Mouse (Mus musculus) kidney, adult 11 months (tissue): ENCODE measurements around the gene Ganab.

Source experiments
- DNase-seq: peaks from one replicate; pipeline ENCODE4 v3.0.0; 2022

Ganab gene

DNA sequence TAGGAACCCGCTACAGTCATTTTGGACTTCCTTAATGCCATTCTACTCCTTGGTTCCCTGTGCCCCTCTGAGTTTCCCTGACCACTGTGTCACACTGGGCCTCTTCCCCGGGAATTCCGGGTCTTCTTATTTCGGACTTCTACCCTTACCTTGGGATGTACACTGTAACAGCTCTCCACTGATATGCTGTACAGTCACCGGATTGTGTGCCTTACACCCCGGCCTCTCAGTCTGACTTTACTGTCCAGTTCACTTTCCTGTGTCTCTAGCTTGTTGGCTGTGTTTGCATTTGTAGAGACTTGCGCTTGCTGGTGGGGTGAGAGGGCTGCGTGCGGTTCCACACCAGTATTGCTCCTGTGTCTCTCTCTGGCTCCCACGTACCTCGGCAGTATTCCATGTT, 32.2 kb downstream of the Ganab start:
- DNase-seq: no peak

DNA sequence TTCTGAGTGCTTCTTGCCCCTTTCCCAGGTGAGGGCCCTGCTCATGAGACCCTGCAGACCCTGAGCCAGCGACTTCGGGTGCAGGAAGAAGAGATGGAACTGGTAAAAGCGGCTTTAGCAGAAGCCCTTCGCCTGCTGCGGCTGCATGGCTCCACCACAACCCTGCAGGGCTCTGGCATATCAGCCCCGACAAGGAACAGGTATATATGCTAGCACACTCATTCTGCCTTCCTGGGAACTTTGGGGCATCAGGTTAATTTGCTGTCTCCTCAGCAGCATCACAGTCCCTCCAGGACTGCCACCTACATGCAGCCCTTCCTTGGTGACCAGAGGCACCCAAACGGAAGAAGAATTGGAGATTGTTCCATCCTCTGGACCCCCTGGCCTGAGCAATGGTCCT, 32.9 kb downstream of the Ganab start:
- DNase-seq: no peak

DNA sequence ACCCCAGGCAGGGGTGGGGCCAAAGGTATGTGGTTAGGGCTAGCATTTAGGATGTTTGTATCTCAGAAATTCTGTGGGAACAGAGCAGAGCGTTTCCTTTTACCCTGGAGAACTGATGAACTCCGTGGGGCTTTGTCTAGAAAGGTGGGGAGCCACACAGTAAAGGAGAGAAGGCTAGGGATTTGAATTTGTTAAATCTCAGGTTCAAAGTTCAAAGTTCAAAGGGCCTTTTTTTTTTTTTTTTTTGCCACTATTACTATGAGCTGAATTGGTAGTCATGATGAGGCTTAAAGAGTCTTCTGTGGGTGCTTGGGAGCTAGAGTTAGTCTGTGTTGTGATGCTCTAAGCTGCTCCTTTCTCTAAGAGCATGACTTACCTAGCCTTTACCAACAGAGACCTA, 38.9 kb downstream of the Ganab start:
- DNase-seq: no peak

DNA sequence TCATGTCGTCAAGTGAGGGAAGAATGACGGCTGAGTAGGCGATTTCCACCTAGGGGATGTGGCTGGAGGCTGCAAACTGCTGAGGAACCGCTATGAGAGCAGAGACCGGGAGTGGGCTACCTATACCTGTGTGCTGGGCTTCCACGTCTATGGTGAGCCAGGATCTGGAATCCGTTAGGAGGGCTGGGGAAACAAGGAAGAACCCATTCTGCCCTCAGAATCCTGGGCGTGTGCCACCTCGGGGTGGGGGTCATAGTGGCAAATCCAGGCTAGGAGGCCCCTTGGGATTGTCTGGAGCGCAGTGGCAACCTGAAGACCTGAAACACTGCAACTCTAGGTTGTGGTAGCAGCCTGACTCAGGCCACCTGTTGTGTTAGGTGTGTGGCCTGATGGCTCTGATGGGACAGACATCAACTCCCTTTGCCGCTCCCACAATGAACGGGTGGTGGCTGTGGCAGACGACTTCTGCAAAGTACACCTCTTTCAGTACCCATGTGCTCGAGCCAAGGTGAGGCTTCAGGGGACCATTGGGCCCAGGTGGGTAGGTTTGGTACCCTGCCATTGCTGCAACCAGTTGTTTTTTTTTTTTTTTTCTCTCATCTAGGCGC, 42.8 kb downstream of the Ganab start:
- no peak for DNase-seq

DNA sequence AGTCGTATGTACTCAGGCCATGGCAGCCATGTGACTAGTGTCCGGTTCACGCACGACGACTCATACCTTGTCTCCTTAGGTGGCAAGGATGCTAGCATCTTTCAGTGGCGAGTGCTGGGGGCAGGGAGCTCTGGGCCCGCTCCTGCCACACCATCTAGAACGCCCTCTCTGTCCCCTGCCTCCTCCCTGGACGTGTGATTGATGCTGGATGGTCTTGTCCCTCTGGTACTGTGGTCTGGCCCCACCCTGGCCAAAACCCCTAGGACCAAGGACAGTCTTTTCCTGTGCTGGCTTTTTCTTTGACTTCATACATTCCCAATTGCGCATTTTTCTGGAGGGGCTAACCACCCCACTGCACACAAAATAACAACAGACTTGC, 43.3 kb downstream of the Ganab start:
- DNase-seq: no peak

DNA sequence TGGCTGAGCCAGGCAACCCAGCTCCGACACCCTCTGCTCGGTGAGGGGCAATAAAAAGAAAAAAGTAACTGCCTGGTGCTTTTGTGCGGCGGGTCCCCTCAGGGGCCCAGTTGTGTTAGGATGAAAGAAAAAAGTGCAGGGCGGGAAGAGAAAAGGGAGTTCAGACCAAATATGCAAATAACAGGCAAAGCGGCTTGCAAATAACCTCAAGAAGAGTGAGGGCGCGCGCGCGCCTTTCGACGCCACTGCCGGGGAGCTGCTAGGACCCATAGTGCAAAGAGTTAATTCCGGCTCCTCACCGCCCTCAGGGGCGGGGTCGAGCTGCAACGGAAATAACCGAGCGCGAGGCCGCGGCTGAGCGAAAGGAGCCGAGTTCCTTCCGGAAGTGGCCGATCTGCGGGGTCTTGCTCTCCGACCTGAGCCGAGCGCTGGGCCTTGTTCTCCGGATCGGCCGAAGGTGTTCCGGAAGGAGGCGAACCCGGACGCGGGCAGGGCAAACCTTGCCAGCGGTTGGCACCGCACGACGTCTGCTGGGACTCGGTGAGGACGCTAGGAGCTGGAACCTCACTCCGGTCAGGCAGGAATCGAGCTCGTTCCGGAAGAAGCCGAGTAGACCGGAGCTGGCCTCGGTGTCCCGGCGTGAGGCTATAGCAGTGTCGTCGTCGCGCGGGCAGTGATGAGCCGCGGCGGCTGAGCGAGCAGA, 43.8 kb downstream of the Ganab start, which contains the start of gene Mta2:
TSS of gene Mta2 (plus strand) at position 361 of the 703 bp plus-strand sequence.
- DNase-seq: peak; percentile 95

DNA sequence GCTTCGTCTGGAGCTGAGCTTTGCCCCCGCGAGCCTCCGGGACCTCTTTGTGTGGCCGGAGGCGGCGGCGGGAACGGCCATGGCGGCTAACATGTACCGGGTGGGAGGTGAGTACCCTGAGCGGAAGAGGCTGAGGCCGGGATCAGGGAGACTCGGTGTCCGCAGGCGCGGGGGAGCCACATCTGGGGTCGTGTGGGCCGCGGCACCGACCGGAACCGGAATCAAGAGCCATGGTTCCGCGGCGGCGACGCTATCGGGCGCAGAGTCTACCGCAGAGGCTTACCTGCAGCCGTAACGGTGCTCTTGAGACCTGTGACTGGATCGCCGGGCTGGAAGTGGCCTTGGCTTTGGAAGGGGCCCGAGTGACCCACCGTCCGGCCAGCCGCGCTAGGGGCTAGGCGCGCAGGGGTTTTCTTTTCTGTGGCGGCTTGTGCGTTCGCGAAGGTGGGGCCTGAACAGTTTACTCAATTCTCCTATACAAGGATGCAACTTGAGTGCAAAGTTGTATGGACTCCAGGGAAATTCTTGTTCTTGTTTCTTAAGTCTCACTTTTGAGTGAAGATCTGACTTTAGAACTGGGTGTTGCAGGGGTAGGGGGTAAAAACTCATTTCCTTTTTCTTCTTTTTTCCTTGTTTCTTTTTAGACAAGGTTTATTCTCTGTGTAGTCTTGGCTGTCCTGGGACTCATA, 44.5 kb downstream of the Ganab start:
- DNase-seq: no peak

DNA sequence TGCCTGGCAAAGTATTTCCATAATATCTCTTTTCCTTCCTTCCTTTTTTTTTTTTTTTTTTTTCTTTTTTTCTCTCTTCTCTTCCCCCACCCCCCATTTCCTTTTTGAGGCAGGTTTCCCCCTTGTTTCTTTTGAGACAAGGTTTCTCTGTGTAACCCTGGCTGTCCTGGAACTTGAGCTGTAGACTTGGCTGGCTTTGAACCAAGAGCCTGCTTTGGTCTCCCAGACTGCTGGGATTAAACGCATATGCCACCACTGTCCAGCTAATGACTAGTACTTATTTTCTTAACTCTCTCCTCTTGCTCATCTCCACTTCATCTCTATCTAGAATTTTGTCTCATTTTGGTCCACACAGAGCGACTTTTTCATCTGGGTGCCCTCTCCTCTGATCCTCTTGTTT, 45.2 kb downstream of the Ganab start:
- DNase-seq: no peak

DNA sequence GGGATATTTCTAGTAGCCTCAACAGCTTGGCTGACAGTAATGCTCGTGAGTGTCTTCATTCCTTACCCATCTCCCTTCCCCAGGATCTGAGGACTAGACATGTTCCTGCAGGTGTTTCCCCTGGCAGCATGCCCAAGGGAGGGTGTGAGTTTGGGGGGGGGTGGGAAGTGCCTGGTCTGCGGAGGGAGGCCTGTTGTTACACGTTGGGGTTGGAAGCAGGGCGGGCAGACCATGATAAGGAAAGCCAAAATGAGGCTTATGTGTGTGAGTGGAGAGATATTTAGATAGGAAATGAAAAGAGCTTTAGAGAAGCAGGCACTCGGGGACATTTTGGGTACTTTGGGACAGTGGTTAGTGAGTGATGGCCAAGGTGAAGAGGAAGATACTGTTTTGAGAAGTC, 46.2 kb downstream of the Ganab start:
- DNase-seq: no peak

DNA sequence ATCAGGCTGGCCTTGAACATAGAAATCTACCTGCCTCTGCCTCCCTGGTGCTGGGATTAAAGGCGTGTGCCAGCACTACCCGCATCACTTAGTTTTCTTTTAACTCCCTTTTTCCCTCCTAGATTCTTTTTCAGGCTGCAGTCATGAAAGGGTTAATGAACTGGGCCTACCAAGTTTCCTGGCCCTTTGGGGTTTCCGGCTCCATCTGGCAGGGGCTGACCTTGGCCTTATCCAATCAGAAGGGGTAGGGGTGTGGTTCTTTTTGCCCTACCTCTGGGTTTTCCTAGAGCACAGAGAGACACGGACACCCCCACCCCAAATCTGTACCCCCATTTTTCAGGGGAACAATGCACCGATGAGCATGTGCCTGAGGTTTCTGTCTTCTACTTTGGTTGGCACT, 46.9 kb downstream of the Ganab start:
- peak; percentile 71 for DNase-seq

DNA sequence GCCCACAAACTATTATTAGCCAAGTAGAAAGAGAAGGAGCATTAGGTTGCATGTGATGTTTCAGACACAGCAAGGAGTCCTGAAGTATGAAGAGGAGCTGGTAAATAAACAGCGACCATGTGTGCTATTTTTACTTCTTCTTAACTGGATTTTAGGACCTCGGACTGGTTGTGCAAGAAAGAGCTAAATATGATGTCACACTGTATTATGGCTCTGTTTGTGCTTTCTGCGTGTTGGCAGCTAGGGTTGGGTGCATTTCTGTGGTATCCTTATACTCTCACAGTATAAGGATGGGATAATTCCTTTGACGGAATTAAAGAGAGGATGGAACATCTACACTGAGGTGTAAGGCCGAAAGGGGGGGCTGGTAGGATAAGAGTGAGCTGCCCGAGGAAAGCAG, 47.4 kb downstream of the Ganab start:
- DNase-seq: no peak

DNA sequence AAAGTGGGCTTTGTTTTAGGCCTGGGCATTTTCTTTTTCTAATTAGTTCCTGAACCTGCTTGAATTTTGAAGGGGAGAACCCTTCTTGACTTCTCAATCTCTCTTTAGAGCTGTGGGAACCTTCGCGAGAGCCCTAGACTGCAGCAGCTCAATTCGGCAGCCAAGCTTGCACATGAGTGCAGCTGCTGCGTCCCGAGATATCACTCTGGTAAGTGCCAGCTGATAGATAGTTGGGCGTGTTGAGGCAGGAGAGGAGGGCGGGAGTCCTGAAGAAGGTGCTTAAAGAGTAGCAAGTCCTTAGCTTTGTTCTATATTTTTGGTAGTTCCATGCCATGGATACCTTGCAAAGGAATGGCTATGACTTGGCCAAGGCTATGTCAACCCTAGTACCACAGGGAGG, 49.1 kb downstream of the Ganab start:
- DNase-seq: no peak

DNA sequence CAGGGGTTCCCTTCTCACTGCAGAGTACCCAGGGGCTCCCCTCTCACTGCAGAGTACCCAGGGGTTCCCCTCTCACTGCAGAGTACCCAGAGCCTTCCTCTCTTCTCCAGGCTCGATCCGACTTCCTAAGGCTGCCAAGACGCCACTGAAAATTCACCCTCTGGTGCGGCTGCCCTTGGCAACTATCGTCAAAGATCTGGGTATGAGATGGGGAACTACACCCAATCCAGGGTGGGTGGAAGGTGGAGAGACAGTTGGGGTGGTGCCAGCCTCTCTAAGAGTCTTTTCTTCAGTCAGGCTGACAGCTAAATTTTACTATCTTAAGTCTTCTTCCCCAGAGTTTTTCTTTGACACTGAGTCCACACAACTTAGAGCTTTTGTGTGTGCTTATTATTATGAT, 52.3 kb downstream of the Ganab start:
- no peak for DNase-seq

DNA sequence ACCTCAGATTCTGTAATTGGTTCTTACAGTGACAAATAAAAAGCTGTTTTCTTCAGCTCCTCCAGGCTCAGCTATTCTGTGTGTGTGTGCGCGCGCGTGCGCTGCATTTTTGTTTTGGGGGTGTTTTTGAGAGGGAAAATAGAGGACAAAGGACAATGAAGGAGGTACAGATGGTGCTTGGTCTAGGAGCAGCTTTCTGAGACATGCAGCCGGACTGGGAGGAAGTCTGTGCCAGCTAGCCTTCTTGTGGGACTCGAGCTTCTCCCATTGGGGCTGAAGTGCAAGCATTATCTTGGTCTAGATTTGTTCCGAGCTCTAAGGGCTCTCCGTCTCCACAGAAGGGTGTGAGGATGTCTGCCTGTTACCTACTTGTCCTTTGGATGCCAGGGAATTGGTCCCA, 54.4 kb downstream of the Ganab start:
- no peak for DNase-seq

DNA sequence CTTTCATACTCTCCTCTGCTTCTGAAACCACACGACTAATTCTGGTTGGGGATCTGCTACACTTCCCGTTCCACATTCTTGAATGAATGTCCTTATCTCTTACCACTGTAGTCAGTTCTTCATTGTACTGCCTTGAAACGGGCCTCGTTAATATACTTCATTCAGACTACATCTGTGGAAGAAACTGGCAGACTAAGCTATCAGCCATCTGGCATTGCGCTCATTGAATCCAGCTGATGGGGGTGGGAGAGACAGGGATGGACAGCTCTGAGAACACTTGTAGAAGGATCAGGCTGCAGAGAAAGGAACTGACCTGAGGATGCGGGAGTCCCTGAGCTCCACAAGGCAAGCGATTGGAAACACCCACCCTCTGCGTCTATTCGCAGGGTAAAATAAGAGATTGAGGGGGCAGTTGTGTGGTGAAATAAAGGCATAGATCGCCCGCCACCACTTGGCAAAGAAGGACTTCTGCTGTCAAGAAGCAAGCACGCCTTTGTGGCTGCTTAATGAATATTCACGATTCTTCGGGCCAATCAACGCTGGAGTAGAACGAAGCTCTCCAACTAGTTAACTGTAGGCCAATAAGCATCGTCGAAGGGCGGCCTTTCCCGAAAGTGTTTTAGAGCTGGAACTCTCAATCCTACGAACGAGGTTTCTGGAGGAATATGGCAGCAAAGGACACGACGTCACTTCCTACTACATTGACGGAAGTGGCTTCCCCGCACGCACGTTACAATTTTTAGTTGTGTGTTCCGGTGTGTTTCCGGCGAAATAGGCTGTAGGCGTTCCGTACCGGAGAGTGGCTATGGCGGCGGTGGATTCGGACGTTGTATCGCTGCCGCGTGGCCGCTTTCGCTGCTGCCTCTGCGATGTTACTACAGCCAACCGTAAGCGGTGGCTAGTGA, 55.5 kb downstream of the Ganab start, which contains the start of gene Tut1:
TSS of gene Tut1 (plus strand) at position 713 of the 905 bp plus-strand sequence.
- DNase-seq: peak; percentile 95

DNA sequence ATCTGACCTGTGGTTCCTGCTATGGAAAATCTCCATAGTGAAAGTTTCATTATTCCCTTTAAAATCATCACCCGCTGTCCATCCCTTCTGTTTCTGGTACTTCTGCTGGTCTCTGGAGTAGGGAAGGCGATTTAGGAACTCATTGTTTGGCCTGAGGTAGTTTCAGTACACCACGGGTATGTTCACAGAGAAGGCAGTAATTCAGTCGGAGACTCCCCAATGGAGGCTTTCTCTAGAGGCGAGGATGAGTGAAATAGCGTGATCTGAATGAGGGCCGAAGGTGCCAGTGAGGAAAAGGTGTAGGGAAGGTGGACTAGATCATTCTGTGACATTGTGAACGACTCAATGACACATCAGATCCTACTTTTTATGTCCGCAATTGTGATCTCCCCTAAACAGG, 56.3 kb downstream of the Ganab start:
- DNase-seq: no peak

DNA sequence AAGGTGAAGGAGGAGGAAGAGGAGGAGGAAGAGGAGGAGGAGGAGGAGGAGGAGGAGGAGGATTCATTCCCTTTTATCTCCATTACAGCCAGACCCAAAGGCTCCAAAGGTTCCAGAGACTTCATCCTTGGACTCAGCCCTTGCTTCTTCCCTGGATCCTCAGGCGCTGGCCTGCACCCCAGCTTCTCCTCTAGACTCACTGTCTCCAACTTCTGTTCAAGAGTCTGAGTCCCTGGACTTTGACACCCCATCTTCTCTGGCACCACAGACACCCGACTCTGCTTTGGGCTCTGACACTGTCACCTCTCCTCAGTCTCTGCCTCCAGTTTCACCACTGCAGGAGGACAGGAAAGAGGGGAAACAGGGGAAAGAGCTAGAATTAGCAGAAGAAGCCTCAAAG, 64.4 kb downstream of the Ganab start:
- DNase-seq: peak; percentile 41

DNA sequence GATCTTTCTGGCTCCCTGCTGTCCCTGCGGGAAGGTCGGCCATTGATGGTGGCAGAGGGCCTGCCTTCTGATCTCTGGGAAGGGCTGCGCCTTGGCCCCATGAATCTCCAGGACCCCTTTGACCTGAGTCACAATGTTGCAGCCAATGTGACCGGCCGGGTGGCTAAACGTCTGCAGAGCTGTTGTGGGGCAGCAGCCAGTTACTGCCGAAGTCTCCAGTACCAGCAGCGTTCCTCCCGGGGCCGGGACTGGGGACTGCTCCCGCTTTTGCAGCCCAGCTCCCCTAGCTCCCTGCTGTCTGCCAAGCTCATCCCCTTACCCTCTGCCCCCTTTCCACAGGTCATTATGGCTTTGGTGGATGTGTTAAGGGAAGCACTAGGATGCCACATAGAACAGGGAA, 67.2 kb downstream of the Ganab start:
- no peak for DNase-seq

DNA sequence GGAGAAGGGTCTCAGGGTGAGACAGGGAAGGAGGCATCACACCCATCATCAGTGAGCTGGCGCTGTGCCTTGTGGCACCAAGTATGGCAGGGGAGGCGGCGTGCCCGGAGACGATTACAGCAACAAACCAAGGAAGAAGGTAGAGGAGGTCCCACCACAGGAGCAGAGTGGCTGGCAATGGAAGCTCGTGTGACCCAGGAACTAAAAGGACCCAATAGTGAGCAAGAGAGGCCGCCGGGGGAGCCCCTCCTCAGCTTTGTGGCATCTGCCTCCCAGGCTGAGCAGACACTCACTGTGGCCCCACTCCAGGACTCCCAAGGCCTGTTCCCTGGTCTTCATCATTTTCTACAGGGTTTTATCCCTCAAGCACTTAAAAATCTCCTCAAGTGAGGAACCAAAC, 67.9 kb downstream of the Ganab start:
- peak; percentile 37 for DNase-seq

DNA sequence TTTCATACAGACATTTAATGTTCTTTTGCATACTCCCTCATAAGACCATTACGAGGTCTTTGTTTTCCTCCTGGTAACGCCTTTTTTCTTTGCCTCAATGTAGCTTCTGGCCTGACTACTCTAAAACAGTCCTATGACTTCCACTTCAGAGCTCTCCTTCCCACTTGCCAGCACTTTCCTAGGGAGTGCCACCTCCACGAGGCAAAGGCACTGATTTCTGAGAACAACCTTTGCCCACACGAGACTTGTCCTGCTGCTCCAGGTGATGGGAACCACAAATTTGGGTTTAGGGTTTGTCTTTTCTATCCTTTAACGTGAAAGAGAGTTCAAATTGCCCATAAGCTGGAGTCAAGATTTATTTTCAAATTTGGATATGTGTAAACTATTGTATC, 68.3 kb downstream of the Ganab start:
- no peak for DNase-seq
